Mouse (Mus musculus) megakaryocyte, embryonic 14.5 days (primary cell): ENCODE measurements at regions not wholly inside any gene's neighbourhood (a gene's known extent, or its start where the extent isn't known, plus 50 kb on each side); places are given as distances from the start of the nearest gene placed in this dataset.
A peak's percentile ranks its signal among the peaks of the same experiment; 100 is the strongest.

Experiments used
- H3K27me3 ChIP-seq: replicated peaks from 2 replicates; pipeline ENCODE3; 2012; ENCODE audit warnings: inconsistent platforms
- H3K36me3 ChIP-seq: replicated peaks from 2 replicates; pipeline ENCODE3; 2012; ENCODE audit warnings: low read length, inconsistent platforms, mixed read lengths
- H3K4me1 ChIP-seq: 2 replicates; pipeline ENCODE4 v1.6.1; 2012; ENCODE audit warnings: inconsistent platforms
- H3K4me3 ChIP-seq: replicated peaks from 2 replicates; pipeline ENCODE3; 2012; ENCODE audit warnings: moderate library complexity, mild to moderate bottlenecking, inconsistent platforms
- H3K9me3 ChIP-seq: 2 replicates; pipeline ENCODE4 v1.6.1; 2012; ENCODE audit warnings: inconsistent platforms
- FLI1 ChIP-seq: IDR thresholded peaks from 2 replicates; pipeline ENCODE4 v1.6.1; 2012; ENCODE audit warnings: low read length, inconsistent platforms, mixed read lengths
- GATA1 ChIP-seq: IDR thresholded peaks from 3 replicates; pipeline ENCODE4 v1.6.1; 2012; ENCODE audit warnings: mixed read lengths, low read length, inconsistent platforms, borderline replicate concordance

GRCm38 (mm10) chr15:62164766-62165410, 1242.1 kb upstream of the A1bg start:
- no peaks in the 10 kb centered on the region for H3K27me3 ChIP-seq
- TF ChIP-seq FLI1 (no peak), GATA1 (no peak)
- H3K36me3 ChIP-seq: peaks cover 66% of the 10 kb centered on the region
- no peaks in the 10 kb centered on the region for H3K9me3 ChIP-seq
- H3K4me1 ChIP-seq: peaks cover 81% of the 10 kb centered on the region
- no peak overlapping the region for H3K4me3 ChIP-seq

GRCm38 (mm10) chr15:62163203-62163602, 1240.4 kb upstream of the A1bg start:
- no peaks in the 10 kb centered on the region for H3K9me3 ChIP-seq
- peaks cover 65% of the 10 kb centered on the region for H3K36me3 ChIP-seq
- H3K27me3 ChIP-seq: no peaks in the 10 kb centered on the region
- no peak for TF ChIP-seq GATA1
- no peak for TF ChIP-seq FLI1
- no peak overlapping the region for H3K4me3 ChIP-seq
- peaks cover 81% of the 10 kb centered on the region for H3K4me1 ChIP-seq

- Histone ChIP-seq H3K4me1 (peaks cover 81% of the 10 kb centered on the region), H3K4me3 (no peak overlapping the region), H3K9me3 (no peaks in the 10 kb centered on the region), H3K27me3 (no peaks in the 10 kb centered on the region), H3K36me3 (peaks cover 63% of the 10 kb centered on the region)
- no peak for TF ChIP-seq FLI1
- no peak for TF ChIP-seq GATA1
Observed at GRCm38 (mm10) chr15:62162648-62163194, 1239.9 kb upstream of the A1bg start.

- H3K4me3 ChIP-seq: no peak overlapping the region
Observed at GRCm38 (mm10) chr15:62161975-62162647, 1239.3 kb upstream of the A1bg start.

GRCm38 (mm10) chr15:62161061-62161460, 1238.2 kb upstream of the A1bg start:
- TF ChIP-seq GATA1: no peak
- no peak for TF ChIP-seq FLI1
- Histone ChIP-seq H3K36me3 (peaks cover 53% of the 10 kb centered on the region), H3K27me3 (no peaks in the 10 kb centered on the region), H3K4me1 (peaks cover 78% of the 10 kb centered on the region), H3K9me3 (no peaks in the 10 kb centered on the region), H3K4me3 (no peak overlapping the region)

More at GRCm38 (mm10) chr15:62161975-62162647, 1239.3 kb upstream of the A1bg start:
- H3K9me3 ChIP-seq: no peaks in the 10 kb centered on the region
- H3K27me3 ChIP-seq: no peaks in the 10 kb centered on the region
- peaks cover 60% of the 10 kb centered on the region for H3K36me3 ChIP-seq
- TF ChIP-seq GATA1 (no peak), FLI1 (no peak)
- peaks cover 81% of the 10 kb centered on the region for H3K4me1 ChIP-seq

GRCm38 (mm10) chr15:62158875-62159675, 1236.3 kb upstream of the A1bg start:
- TF ChIP-seq FLI1: no peak
- TF ChIP-seq GATA1: no peak
- Histone ChIP-seq H3K4me3 (peak overlapping the region; percentile 35), H3K9me3 (no peaks in the 10 kb centered on the region), H3K27me3 (no peaks in the 10 kb centered on the region), H3K36me3 (peaks cover 59% of the 10 kb centered on the region), H3K4me1 (peaks cover 86% of the 10 kb centered on the region)

GRCm38 (mm10) chr15:62157200-62158033, 1234.6 kb upstream of the A1bg start:
- peaks cover 87% of the 10 kb centered on the region for H3K4me1 ChIP-seq
- peaks cover 57% of the 10 kb centered on the region for H3K36me3 ChIP-seq
- H3K4me3 ChIP-seq: peak overlapping the region; percentile 7
- TF ChIP-seq GATA1 (no peak), FLI1 (no peak)
- no peaks in the 10 kb centered on the region for H3K9me3 ChIP-seq
- no peaks in the 10 kb centered on the region for H3K27me3 ChIP-seq

- Histone ChIP-seq H3K36me3 (peaks cover 65% of the 10 kb centered on the region), H3K9me3 (no peaks in the 10 kb centered on the region)
- TF ChIP-seq FLI1: no peak
- TF ChIP-seq GATA1: no peak
Observed at GRCm38 (mm10) chr15:62153222-62153621, 1230.4 kb upstream of the A1bg start.

GRCm38 (mm10) chr15:62152133-62152532, 1229.3 kb upstream of the A1bg start:
- no peak overlapping the region for H3K4me3 ChIP-seq
- H3K27me3 ChIP-seq: no peaks in the 10 kb centered on the region
- peaks cover 91% of the 10 kb centered on the region for H3K4me1 ChIP-seq
- no peak for TF ChIP-seq FLI1
- no peaks in the 10 kb centered on the region for H3K9me3 ChIP-seq
- peaks cover 68% of the 10 kb centered on the region for H3K36me3 ChIP-seq

More at GRCm38 (mm10) chr15:62153222-62153621, 1230.4 kb upstream of the A1bg start:
- peaks cover 91% of the 10 kb centered on the region for H3K4me1 ChIP-seq
- no peaks in the 10 kb centered on the region for H3K27me3 ChIP-seq
- H3K4me3 ChIP-seq: no peak overlapping the region
